Mouse (Mus musculus): Measurements from ENCODE around the gene Rnf6.

DNA sequence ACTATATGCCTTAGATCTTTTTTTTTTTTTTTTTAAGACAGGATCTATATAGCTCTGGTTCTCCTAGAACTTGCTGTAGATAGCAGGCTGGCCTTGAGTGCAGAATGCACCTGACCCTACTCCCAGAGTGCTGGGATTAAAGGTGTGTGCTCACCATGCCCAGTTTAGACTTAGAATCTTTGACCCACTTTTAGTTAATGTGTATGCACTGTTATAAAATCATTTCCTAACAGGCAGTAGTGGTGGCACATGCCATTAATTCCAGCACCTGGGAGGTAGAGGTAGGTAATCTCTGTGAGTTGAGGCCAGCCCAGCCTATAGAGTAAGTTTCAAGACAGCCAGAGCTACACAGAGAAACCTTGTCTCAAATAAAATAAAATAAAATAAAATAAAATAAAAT is 22.3 kb downstream of the Rnf6 start:
- TF ChIP-seq POLR2A (IDR thresholded peaks at IDR 0.05; ENCODE audit: insufficient read depth, low read depth, low read length): no peak
- no peak for TF ChIP-seq EP300 (IDR thresholded peaks at IDR 0.05; ENCODE audit: insufficient read depth, low read depth, low read length)
